Mouse (Mus musculus) midbrain, postnatal 0 days (tissue): ENCODE measurements around the gene Gm20388. TPM values are rescaled to one million over a fixed set of nuclear protein-coding genes. Genes with fewer than 3 reads are reported as not detected.

Experiments
- ATAC-seq: fragments of 200-750 bp; cut with Nextera tagmentation; 2 replicates; pipeline ENCODE4 v1.8.0; 2017; ENCODE audit warnings: moderate number of reproducible peaks, mild to moderate bottlenecking, moderate TSS enrichment, moderate library complexity; ENCODE audit not compliant: low FRiP score
- DNase-seq: peaks from one replicate; pipeline ENCODE4 v3.0.0-alpha.2; 2015; ENCODE audit warnings: low spot score
- H3K27ac ChIP-seq: fragments of 300-500 bp; sonication (generic); 2 replicates; pipeline ENCODE4 v1.5.1; 2014; ENCODE audit warnings: low read depth, mild to moderate bottlenecking, low read length, mixed read lengths
- H3K27me3 ChIP-seq: fragments of 300-500 bp; sonication (generic); 2 replicates; pipeline ENCODE4 v1.6.1; 2014; ENCODE audit warnings: low read length, control low read depth, mixed read lengths; ENCODE audit not compliant: insufficient read depth
- H3K36me3 ChIP-seq: fragments of 300-500 bp; sonication (generic); 2 replicates; pipeline ENCODE4 v1.6.1; 2014; ENCODE audit warnings: low read length, control low read depth, mixed read lengths; ENCODE audit not compliant: insufficient read depth
- H3K4me1 ChIP-seq: fragments of 300-500 bp; sonication (generic); 2 replicates; pipeline ENCODE4 v1.6.1; 2014; ENCODE audit warnings: mild to moderate bottlenecking, control low read depth, antibody characterized with exemption, low read length, mixed read lengths; ENCODE audit not compliant: insufficient read depth
- H3K4me2 ChIP-seq: fragments of 300-500 bp; sonication (generic); 2 replicates; pipeline ENCODE4 v1.6.1; 2014; ENCODE audit warnings: low read depth, mild to moderate bottlenecking, low read length, mixed read lengths; ENCODE audit not compliant: poor library complexity, severe bottlenecking
- H3K4me3 ChIP-seq: fragments of 300-500 bp; sonication (generic); 2 replicates; pipeline ENCODE4 v1.5.1; 2014; ENCODE audit warnings: low read depth, mild to moderate bottlenecking, low read length, moderate library complexity
- H3K9ac ChIP-seq: fragments of 300-500 bp; sonication (generic); replicated peaks from 2 replicates; pipeline ENCODE4 v1.6.1; 2014; ENCODE audit warnings: mild to moderate bottlenecking, low read length, moderate library complexity, mixed read lengths; ENCODE audit not compliant: poor library complexity, severe bottlenecking
- H3K9me3 ChIP-seq: fragments of 300-500 bp; sonication (generic); 2 replicates; pipeline ENCODE4 v1.6.1; 2016; ENCODE audit warnings: low read length, control low read depth
- CTCF ChIP-seq: IDR thresholded peaks from 2 replicates; pipeline ENCODE4 v1.5.1; 2016; ENCODE audit warnings: antibody characterized with exemption, mild to moderate bottlenecking
- WGBS: fragments of 180-500 bp; shearing (Covaris S2); extraction: QIAGEN DNeasy Blood & Tissue Kit; methylation state at CpG from one replicate; pipeline ENCODE4 v1.1.7; 2014; 5-methylcytosine and 5-hydroxymethylcytosine counted together
- polyA plus RNA-seq: library from polyadenylated mRNA; unstranded; fragments of >200 nt; fragmentation: Nextera tagmentation; extraction: Ambion mirVana; gene quantifications from 2 replicates; pipeline ENCODE4 v1.2.1, GENCODE M21; 2015
- total RNA-seq: library from RNA; depleted of rRNA; stranded (reverse); fragments of >200 nt; gene quantifications from 2 replicates; pipeline ENCODE4 v1.2.3, GENCODE M21; 2014

The Gm20388 gene
- total and polyA plus RNA-seq, 2 experiments from 2014 or later, result 74.2 TPM; not detected in 1

- ATAC-seq (no peak), DNase-seq (no peak)
- Histone ChIP-seq H3K9me3 (no peaks in the 10 kb centered on the region), H3K4me3 (no peak overlapping the region), H3K9ac (no peak overlapping the region), H3K36me3 (no peaks in the 10 kb centered on the region), H3K4me1 (no peaks in the 10 kb centered on the region), H3K4me2 (no peak overlapping the region), H3K27me3 (no peaks in the 10 kb centered on the region; the same call in 1 of the 2 replicates), H3K27ac (no peak overlapping the region)
- TF ChIP-seq CTCF, result no peak
- 63% methylated on average over 2 of the region's 2 CpGs for WGBS
Measured at GRCm38 (mm10) chr8:123717104-123717503, 3806.5 kb downstream of the Gm20388 start.

DNA sequence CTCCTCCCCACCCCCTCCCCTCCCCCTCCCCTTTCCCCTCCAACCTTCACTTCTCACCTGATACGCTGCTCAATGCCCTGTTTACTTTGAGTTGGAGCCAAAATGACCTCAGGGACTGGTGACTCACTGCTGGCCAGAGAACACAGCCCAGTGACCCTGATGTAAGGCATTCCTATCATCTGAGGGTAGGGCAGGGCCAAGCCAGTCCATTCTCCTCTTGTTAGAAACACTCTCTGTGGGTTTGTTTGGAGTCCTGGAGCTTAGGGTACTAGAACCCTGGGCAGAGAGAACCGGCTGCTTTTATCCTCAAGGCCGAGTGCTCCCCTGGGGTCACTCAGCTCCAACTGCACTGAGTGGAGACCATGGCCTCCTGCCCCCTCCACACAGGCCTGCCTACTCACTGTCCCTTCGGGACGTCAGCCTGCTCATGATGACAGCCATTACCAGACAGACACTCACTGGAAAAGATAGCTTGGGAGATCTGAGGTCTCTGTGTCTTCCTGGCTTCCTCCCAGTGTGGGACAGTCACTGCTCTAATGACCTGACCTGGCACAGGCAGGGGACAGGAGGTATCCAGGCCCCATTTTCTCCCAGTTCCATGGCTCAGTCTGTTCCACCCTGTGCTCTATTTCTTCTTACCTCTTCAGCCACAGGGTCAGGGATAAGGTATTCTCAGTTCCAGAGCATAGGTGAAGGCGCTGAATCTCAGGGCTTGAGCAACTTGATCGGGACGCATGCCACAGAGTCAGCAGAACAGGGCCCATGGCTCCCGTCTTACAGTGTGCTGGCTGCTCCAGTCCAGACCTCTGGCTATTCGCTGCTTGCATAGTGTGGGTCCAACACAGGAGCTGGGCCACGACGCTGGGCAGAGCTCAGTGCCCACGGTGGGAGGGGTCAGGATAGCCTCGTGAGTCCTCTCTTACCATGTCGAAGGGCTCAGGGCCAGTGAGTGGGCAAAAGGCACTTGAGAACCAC is 3807.2 kb downstream of the Gm20388 start:
- no peak for ATAC-seq
- no peak for TF ChIP-seq CTCF
- 81% methylated on average over 14 of the region's 15 CpGs for WGBS

DNA sequence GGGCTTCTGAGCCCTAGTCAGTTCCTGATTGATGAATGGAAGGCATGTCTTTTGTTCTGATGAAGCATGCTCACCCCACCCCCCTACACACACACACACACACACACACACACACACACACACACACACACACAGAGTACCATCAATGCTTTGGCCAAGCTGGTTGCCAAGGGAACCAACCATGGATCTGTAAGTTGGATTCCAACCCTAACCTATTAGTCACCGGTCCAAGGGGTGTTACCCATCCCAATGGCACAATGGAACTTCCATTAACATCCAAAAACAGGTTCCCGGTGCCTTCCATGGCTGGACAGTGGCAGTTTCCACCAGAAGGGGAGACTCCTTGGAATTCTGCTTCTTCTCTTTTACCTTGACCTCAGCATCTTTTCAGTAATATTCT is 3808.1 kb downstream of the Gm20388 start:
- Histone ChIP-seq H3K9me3 (no peaks in the 10 kb centered on the region), H3K4me1 (no peaks in the 10 kb centered on the region), H3K27ac (no peak overlapping the region), H3K4me3 (no peak overlapping the region), H3K9ac (no peak overlapping the region), H3K4me2 (no peak overlapping the region), H3K27me3 (no peaks in the 10 kb centered on the region), H3K36me3 (no peaks in the 10 kb centered on the region)
- TF ChIP-seq CTCF, result no peak
- ATAC-seq (no peak), DNase-seq (no peak)
- 77% methylated on average over 2 of the region's 2 CpGs for WGBS

More for the DNA sequence above, 3807.2 kb downstream of the Gm20388 start:
- H3K36me3 ChIP-seq, result no peaks in the 10 kb centered on the region
- H3K27ac ChIP-seq, result no peak overlapping the region
- no peaks in the 10 kb centered on the region for H3K9me3 ChIP-seq
- H3K4me2 ChIP-seq, result no peak overlapping the region
- H3K4me1 ChIP-seq, result no peaks in the 10 kb centered on the region
- no peak overlapping the region for H3K4me3 ChIP-seq
- H3K27me3 ChIP-seq, result no peaks in the 10 kb centered on the region; the same call in 1 of the 2 replicates
- no peak for DNase-seq
- H3K9ac ChIP-seq, result no peak overlapping the region

GRCm38 (mm10) chr8:123719280-123719679 is 3808.6 kb downstream of the Gm20388 start:
- 90% methylated on average over 6 of the region's 6 CpGs for WGBS
- DNase-seq (no peak), ATAC-seq (no peak)
- no peak for TF ChIP-seq CTCF
- H3K4me1 ChIP-seq, result no peaks in the 10 kb centered on the region
- H3K27me3 ChIP-seq, result no peaks in the 10 kb centered on the region
- no peak overlapping the region for H3K27ac ChIP-seq
- H3K4me2 ChIP-seq, result no peak overlapping the region
- H3K9me3 ChIP-seq, result no peaks in the 10 kb centered on the region
- no peak overlapping the region for H3K9ac ChIP-seq
- no peaks in the 10 kb centered on the region for H3K36me3 ChIP-seq
- H3K4me3 ChIP-seq, result no peak overlapping the region

DNA sequence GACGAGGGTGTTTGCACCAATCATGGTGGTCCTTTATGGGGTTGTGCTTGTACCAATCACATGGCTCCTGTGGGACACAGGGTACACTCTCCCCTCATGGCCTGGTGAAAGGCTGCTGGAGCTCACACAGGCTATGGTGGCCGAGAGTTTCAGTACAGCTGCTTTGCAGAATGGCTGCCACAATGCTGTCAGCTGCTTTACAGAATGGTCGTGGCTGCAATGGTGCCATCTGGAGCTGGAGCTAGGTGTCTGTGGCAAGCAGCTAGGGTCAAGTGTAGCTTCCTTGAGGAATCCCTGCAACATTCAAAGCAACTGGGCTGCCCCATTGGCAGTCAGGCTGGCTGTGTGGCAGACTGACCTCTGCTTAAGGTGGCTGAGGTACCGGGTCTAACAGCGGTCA is 3809.2 kb downstream of the Gm20388 start:
- Histone ChIP-seq H3K9me3 (no peaks in the 10 kb centered on the region), H3K36me3 (no peaks in the 10 kb centered on the region), H3K27ac (no peak overlapping the region), H3K4me1 (0 out of 2 replicates have a peak, but pooled peaks cover 1% of the 10 kb centered on the region), H3K4me2 (no peak overlapping the region), H3K4me3 (no peak overlapping the region), H3K27me3 (no peaks in the 10 kb centered on the region), H3K9ac (no peak overlapping the region)
- TF ChIP-seq CTCF, result no peak
- ATAC-seq, result no peak
- WGBS, result 72% methylated on average over 5 of the region's 5 CpGs
- no peak for DNase-seq

- Histone ChIP-seq H3K27ac (no peak overlapping the region), H3K36me3 (no peaks in the 10 kb centered on the region), H3K9ac (no peak overlapping the region), H3K27me3 (no peaks in the 10 kb centered on the region), H3K4me2 (no peak overlapping the region), H3K4me1 (peaks cover 7% of the 10 kb centered on the region), H3K4me3 (no peak overlapping the region), H3K9me3 (no peaks in the 10 kb centered on the region)
- DNase-seq (no peak), ATAC-seq (no peak)
- no peak for TF ChIP-seq CTCF
- WGBS, result 22% methylated on average over 12 of the region's 12 CpGs
Measured at GRCm38 (mm10) chr8:123720471-123721001, 3809.9 kb downstream of the Gm20388 start.
